Mouse (Mus musculus) frontal cortex, postnatal 36 days (tissue): Measurements from ENCODE around the gene Sval1.

Experiments
- DNase-seq, 2 experiments: peaks; one replicate each; pipeline ENCODE4 v3.0.0; 2022; ENCODE audit warnings: low spot score in 2 of 2

The Sval1 gene

DNA sequence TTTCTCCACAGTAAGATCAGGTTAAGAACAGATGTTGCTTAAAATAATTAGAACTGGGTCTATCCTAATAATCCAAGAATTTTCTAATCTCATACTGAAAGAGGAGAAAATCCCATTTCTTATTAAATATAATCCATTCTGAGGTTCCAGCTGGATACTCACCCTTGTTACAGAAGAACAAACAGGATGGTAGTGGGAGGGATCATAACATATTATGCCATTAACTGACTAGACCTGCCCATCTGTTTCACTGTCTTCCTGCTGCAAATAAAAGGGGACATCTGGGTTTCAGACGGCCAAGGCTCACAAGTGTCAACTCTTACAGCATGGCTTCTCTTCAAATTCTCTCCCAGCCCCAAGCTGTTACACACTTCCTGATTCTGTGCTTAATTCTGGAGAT, at the start of gene Sval1:
Gene Sval1, plus strand, starts transcription at position 301 of the 400 bp plus-strand sequence.
- no peak for DNase-seq

DNA sequence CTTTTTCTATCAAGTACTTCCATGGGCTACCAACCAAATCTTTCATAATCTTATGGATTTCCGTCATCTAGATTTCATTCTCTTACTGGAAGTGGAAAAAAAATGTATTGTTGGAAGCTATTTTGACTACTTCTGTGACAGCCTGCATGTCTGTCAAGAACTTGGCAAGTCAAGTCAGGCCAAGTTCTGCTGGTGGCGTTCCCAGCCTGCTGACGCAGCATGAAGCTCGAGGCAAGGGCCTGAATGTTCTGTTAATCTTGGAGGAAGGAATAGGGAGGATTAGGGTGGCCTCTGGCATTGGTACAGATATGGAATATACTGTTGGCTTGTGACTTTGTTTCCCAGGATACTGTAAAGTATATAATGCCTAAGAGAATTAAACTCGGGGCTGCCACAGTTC, 39.8 kb upstream of the Sval1 start:
- no peak for DNase-seq

DNA sequence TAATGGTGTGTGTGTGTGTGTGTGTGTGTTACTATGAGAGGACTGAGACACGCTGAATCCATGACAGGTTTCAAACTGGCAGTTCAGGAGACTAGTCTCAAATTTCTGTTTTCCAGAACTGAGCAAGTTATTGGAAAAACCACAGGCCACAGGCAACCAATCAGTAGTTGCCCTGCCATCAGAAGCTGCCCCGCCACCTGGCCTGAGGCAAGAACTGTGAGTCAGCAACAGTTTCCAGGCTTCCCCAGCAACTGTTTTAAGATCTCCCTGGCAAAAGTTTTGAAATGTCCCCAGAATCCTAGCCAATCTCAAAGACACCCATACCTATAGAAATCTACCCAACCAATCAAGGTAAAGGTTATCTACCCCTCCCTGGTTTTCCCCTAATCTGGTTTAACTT, 36.5 kb upstream of the Sval1 start:
- no peak for DNase-seq

DNA sequence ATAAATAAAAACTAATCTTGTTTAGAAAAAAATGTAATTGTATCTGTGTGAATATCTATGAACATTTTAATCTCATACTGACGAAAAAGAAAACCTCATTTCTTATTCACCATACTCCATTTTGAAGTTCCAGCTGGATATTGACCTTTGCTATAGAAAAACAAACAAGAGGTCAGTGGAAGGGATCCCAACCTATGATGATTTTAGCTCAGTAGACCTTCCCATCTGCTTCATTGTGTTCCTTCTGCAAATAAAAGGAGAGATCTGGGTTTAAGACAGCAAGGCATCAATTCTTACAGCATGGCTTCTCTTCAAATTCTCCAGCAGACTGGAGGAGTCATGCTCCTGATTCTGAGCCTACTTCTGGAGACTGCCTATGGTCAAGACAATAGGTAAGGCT, 16.4 kb downstream of the Sval1 start, which contains the start of gene Sval3:
Gene Sval3, plus strand, starts transcription at position 301 of the 400 bp plus-strand sequence.
- no peak for DNase-seq
